Mouse (Mus musculus) forebrain, embryonic 14.5 days (tissue): ENCODE results near the gene 2810021J22Rik. TPM values are rescaled to one million over a fixed set of nuclear protein-coding genes. Genes with fewer than 3 reads are reported as not detected.

Source experiments
- ATAC-seq: fragments of 200-750 bp; cut with Nextera tagmentation; 2 replicates; pipeline ENCODE4 v1.8.0; 2017; ENCODE audit warnings: mild to moderate bottlenecking, moderate library complexity
- DNase-seq: peaks from one replicate; pipeline ENCODE4 v3.0.0-alpha.2; 2015; ENCODE audit warnings: low spot score
- H3K27ac ChIP-seq: fragments of 300-500 bp; sonication (generic); 2 replicates; pipeline ENCODE4 v1.5.1; 2014; ENCODE audit warnings: low read depth, mild to moderate bottlenecking, control low read depth, low read length, moderate library complexity
- H3K27me3 ChIP-seq: fragments of 300-500 bp; sonication (generic); replicated peaks from 2 replicates; pipeline ENCODE4 v1.6.1; 2014; ENCODE audit warnings: low read length, control low read depth, mixed read lengths; ENCODE audit not compliant: control insufficient read depth, insufficient read depth
- H3K36me3 ChIP-seq: fragments of 300-500 bp; sonication (generic); 2 replicates; pipeline ENCODE4 v1.6.1; 2014; ENCODE audit warnings: low read length, control low read depth; ENCODE audit not compliant: control insufficient read depth, insufficient read depth
- H3K4me1 ChIP-seq: fragments of 300-500 bp; sonication (generic); 2 replicates; pipeline ENCODE4 v1.6.1; 2014; ENCODE audit warnings: antibody characterized with exemption, low read length, control low read depth; ENCODE audit not compliant: control insufficient read depth, insufficient read depth
- H3K4me2 ChIP-seq: fragments of 300-500 bp; sonication (generic); 2 replicates; pipeline ENCODE4 v1.6.1; 2014; ENCODE audit warnings: mild to moderate bottlenecking, control low read depth, low read length
- H3K4me3 ChIP-seq: fragments of 300-500 bp; sonication (generic); 2 replicates; pipeline ENCODE4 v1.5.1; 2014; ENCODE audit warnings: low read depth, low read length, control low read depth
- H3K9ac ChIP-seq: fragments of 300-500 bp; sonication (generic); 2 replicates; pipeline ENCODE4 v1.6.1; 2014; ENCODE audit warnings: mild to moderate bottlenecking, low read length, control low read depth, moderate library complexity
- H3K9me3 ChIP-seq: fragments of 300-500 bp; sonication (generic); replicated peaks from 2 replicates; pipeline ENCODE4 v1.6.1; 2016; ENCODE audit warnings: low read length, control low read depth, mixed read lengths; ENCODE audit not compliant: control insufficient read depth
- WGBS: fragments of 180-500 bp; shearing (Covaris S2); extraction: QIAGEN DNeasy Blood & Tissue Kit; methylation state at CpG from one replicate; pipeline ENCODE4 v1.1.7; 2014; 5-methylcytosine and 5-hydroxymethylcytosine counted together
- polyA plus RNA-seq: library from polyadenylated mRNA; unstranded; fragments of >200 nt; fragmentation: Nextera tagmentation; extraction: Ambion mirVana; gene quantifications from 2 replicates; pipeline ENCODE4 v1.2.1, GENCODE M21; 2014

Gene 2810021J22Rik
- polyA plus RNA-seq, 1 experiment from 2014 or later = 11.9 TPM

- ATAC-seq = peak; percentile 38
- H3K9ac ChIP-seq = no peak overlapping the region; the same call in 1 of the 2 replicates
- no peak for DNase-seq
- peaks cover 23% of the 10 kb centered on the region for H3K36me3 ChIP-seq
- H3K4me3 ChIP-seq = peak overlapping the region; percentile 78
- H3K9me3 ChIP-seq = no peaks in the 10 kb centered on the region
- WGBS = 2% methylated on average over 8 of the region's 8 CpGs
- no peak overlapping the region for H3K27ac ChIP-seq
- H3K27me3 ChIP-seq = no peaks in the 10 kb centered on the region
- peaks cover 7% of the 10 kb centered on the region for H3K4me1 ChIP-seq
- H3K4me2 ChIP-seq = peak overlapping the region; percentile 85
Measured at GRCm38 (mm10) chr11:58904410-58904718, 37.3 kb downstream of the 2810021J22Rik start.

- no peak overlapping the region for H3K27ac ChIP-seq
Measured at GRCm38 (mm10) chr11:58904838-58905237, 37.8 kb downstream of the 2810021J22Rik start.

GRCm38 (mm10) chr11:58913776-58914175, 46.8 kb downstream of the 2810021J22Rik start:
- Histone ChIP-seq H3K27ac (no peak overlapping the region), H3K4me2 (peak overlapping the region; percentile 53; the same call in 1 of the 2 replicates), H3K9me3 (no peaks in the 10 kb centered on the region), H3K4me3 (no peak overlapping the region), H3K4me1 (no peaks in the 10 kb centered on the region), H3K36me3 (no peaks in the 10 kb centered on the region), H3K9ac (no peak overlapping the region), H3K27me3 (no peaks in the 10 kb centered on the region)
- WGBS = 87% methylated on average over 1 of the region's 1 CpGs
- DNase-seq (no peak), ATAC-seq (no peak)

More at GRCm38 (mm10) chr11:58904838-58905237, 37.8 kb downstream of the 2810021J22Rik start:
- no peak overlapping the region for H3K4me3 ChIP-seq
- H3K4me1 ChIP-seq = peaks cover 7% of the 10 kb centered on the region
- H3K9ac ChIP-seq = no peak overlapping the region
- ATAC-seq (no peak), DNase-seq (peak; percentile 33)
- peak overlapping the region; percentile 85; the same call in 1 of the 2 replicates for H3K4me2 ChIP-seq
- H3K27me3 ChIP-seq = no peaks in the 10 kb centered on the region
- no peaks in the 10 kb centered on the region for H3K9me3 ChIP-seq
- H3K36me3 ChIP-seq = peaks cover 19% of the 10 kb centered on the region
- WGBS = 45% methylated on average over 6 of the region's 6 CpGs

GRCm38 (mm10) chr11:58914461-58915028, 47.5 kb downstream of the 2810021J22Rik start:
- no peaks in the 10 kb centered on the region for H3K9me3 ChIP-seq

GRCm38 (mm10) chr11:58916879-58917744, 50.1 kb downstream of the 2810021J22Rik start:
- DNase-seq (peak; percentile 38), ATAC-seq (no peak)
- whole genome bisulfite sequencing = 57% methylated on average over 14 of the region's 14 CpGs

More at GRCm38 (mm10) chr11:58914461-58915028, 47.5 kb downstream of the 2810021J22Rik start:
- 21% methylated on average over 17 of the region's 17 CpGs for WGBS
- ATAC-seq (peak; percentile 40), DNase-seq (peak; percentile 75)
- Histone ChIP-seq H3K27ac (no peak overlapping the region), H3K27me3 (no peaks in the 10 kb centered on the region), H3K36me3 (no peaks in the 10 kb centered on the region), H3K4me3 (peak overlapping the region; percentile 19; the same call in 1 of the 2 replicates), H3K4me1 (no peaks in the 10 kb centered on the region), H3K9ac (peak overlapping the region; percentile 57), H3K4me2 (peak overlapping the region; percentile 53)

GRCm38 (mm10) chr11:58917745-58918366, 50.8 kb downstream of the 2810021J22Rik start, which contains the start of gene Btnl10:
TSS of gene Btnl10 (plus strand) at chr11:58917908.
- no peak within 1 kb of the TSS for H3K27ac ChIP-seq
- no peaks in the 10 kb centered on the region for H3K9me3 ChIP-seq
- H3K36me3 ChIP-seq = no peaks in the 10 kb centered on the region
- no peaks in the 10 kb centered on the region for H3K27me3 ChIP-seq
- 90% methylated on average over 12 of the region's 12 CpGs for WGBS
- H3K4me2 ChIP-seq = no peak within 1 kb of the TSS
- no peak within 1 kb of the TSS for H3K4me3 ChIP-seq
- no peak for ATAC-seq
- DNase-seq = no peak
- no peaks in the 10 kb centered on the region for H3K4me1 ChIP-seq
- no peak within 1 kb of the TSS for H3K9ac ChIP-seq

More at GRCm38 (mm10) chr11:58916879-58917744, 50.1 kb downstream of the 2810021J22Rik start:
- no peaks in the 10 kb centered on the region for H3K36me3 ChIP-seq
- no peak overlapping the region for H3K4me3 ChIP-seq
- no peak overlapping the region for H3K9ac ChIP-seq
- H3K9me3 ChIP-seq = no peaks in the 10 kb centered on the region
- no peaks in the 10 kb centered on the region for H3K4me1 ChIP-seq
- no peak overlapping the region for H3K4me2 ChIP-seq
- H3K27ac ChIP-seq = no peak overlapping the region
- H3K27me3 ChIP-seq = no peaks in the 10 kb centered on the region

GRCm38 (mm10) chr11:58918759-58919158, 51.7 kb downstream of the 2810021J22Rik start:
- Histone ChIP-seq H3K4me3 (no peak overlapping the region), H3K36me3 (no peaks in the 10 kb centered on the region), H3K4me2 (no peak overlapping the region), H3K4me1 (no peaks in the 10 kb centered on the region), H3K9me3 (no peaks in the 10 kb centered on the region), H3K27ac (no peak overlapping the region), H3K27me3 (no peaks in the 10 kb centered on the region), H3K9ac (no peak overlapping the region)
- WGBS = 66% methylated on average over 5 of the region's 5 CpGs
- ATAC-seq = no peak
- no peak for DNase-seq

GRCm38 (mm10) chr11:58922420-58922819, 55.4 kb downstream of the 2810021J22Rik start:
- Histone ChIP-seq H3K4me3 (no peak overlapping the region), H3K4me2 (no peak overlapping the region), H3K4me1 (no peaks in the 10 kb centered on the region), H3K27me3 (no peaks in the 10 kb centered on the region), H3K9ac (no peak overlapping the region), H3K9me3 (no peaks in the 10 kb centered on the region), H3K36me3 (no peaks in the 10 kb centered on the region), H3K27ac (no peak overlapping the region)
- DNase-seq (no peak), ATAC-seq (no peak)
- WGBS = 85% methylated on average over 9 of the region's 9 CpGs
